16 mouse cellular contexts compared by ENCODE assay signal in the genomic region with DNA sequence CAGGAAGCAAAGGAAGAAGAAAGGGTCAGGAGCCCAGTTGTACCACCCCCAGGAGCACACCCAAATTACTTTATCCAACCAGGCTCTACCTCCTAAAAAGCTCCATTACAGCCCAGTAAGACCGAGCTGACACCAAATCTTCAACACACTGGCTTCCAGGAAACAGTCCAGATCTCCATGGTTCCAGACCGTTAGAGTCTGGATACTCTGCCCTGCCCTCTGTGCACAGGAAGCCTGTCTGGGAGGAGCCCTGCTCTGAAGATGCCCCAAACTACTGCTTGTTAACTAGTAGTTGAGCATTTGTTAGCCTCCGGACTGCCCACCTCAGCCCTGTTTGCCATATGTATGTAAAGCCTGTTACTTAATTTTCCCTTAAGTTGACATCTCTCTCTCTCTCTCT. TPM values are rescaled to one million over a fixed set of nuclear protein-coding genes. Genes with fewer than 3 reads are reported as not detected.
DNase-seq lines count a peak whose midpoint lies in the region; ATAC-seq and TF ChIP-seq lines count a peak whose summit lies in the region.
"Had no signal": no experiment of that assay in that cellular context is flagged by ENCODE, and none has a peak within 500 bp of the region (broad histone marks: within the 10 kb centered on the region; RNA-seq: fewer than 3 reads in every experiment).

No protein-coding gene starts in this region.

- WGBS in heart, embryonic 12.5 days: 63% methylated on average over 3 of the region's 3 CpGs
- 39% methylated on average over 3 of the region's 3 CpGs for WGBS in lung, embryonic 14.5 days
- WGBS in heart, embryonic 10.5 days: 56% methylated on average over 3 of the region's 3 CpGs
- 73% methylated on average over 3 of the region's 3 CpGs for WGBS in forebrain, embryonic 14.5 days

- H3K4me2 ChIP-seq in heart, embryonic 12.5 days: no peak overlapping the region
- no peak overlapping the region for H3K4me2 ChIP-seq in lung, embryonic 14.5 days
- no peak overlapping the region for H3K4me2 ChIP-seq in forebrain, embryonic 14.5 days (ENCODE audit: low read length)
- H3K4me2 ChIP-seq: heart, embryonic 15.5 days; limb, embryonic 13.5 days; midbrain, embryonic 11.5 days had no signal

- no peak for ATAC-seq in heart, embryonic 12.5 days (ENCODE audit: insufficient number of reproducible peaks, low FRiP score)
- no peak for ATAC-seq in lung, embryonic 14.5 days (ENCODE audit: insufficient read depth)
- no peak for ATAC-seq in forebrain, embryonic 14.5 days
- ATAC-seq: hindbrain, embryonic 16.5 days had no signal

- peaks cover 7% of the 10 kb centered on the region; the same call in 1 of the 2 replicates for H3K4me1 ChIP-seq in heart, embryonic 12.5 days (replicated peaks)
- H3K4me1 ChIP-seq in lung, embryonic 14.5 days (ENCODE audit: insufficient read depth): no peaks in the 10 kb centered on the region
- peaks cover 14% of the 10 kb centered on the region for H3K4me1 ChIP-seq in heart, embryonic 10.5 days
- no peaks in the 10 kb centered on the region for H3K4me1 ChIP-seq in forebrain, embryonic 14.5 days (ENCODE audit: control insufficient read depth, insufficient read depth, low read length)
- H3K4me1 ChIP-seq: limb, embryonic 13.5 days had no signal

- no peak overlapping the region for H3K4me3 ChIP-seq in heart, embryonic 12.5 days
- no peak overlapping the region for H3K4me3 ChIP-seq in lung, embryonic 14.5 days (ENCODE audit: low read depth, low read length)
- no peak overlapping the region for H3K4me3 ChIP-seq in heart, embryonic 10.5 days
- no peak overlapping the region for H3K4me3 ChIP-seq in forebrain, embryonic 14.5 days (ENCODE audit: low read depth, low read length)
- H3K4me3 ChIP-seq: heart, embryonic 15.5 days; limb, embryonic 13.5 days had no signal

- no peak for TF ChIP-seq CTCF in lung, embryonic 14.5 days (IDR thresholded peaks at IDR 0.05; ENCODE audit: low read depth)

- no peaks in the 10 kb centered on the region for H3K9me3 ChIP-seq in heart, embryonic 12.5 days (replicated peaks)
- no peaks in the 10 kb centered on the region for H3K9me3 ChIP-seq in lung, embryonic 14.5 days (ENCODE audit: low read depth, low read length)
- no peaks in the 10 kb centered on the region for H3K9me3 ChIP-seq in heart, embryonic 10.5 days
- no peaks in the 10 kb centered on the region for H3K9me3 ChIP-seq in forebrain, embryonic 14.5 days (replicated peaks; ENCODE audit: control insufficient read depth, low read length)
- H3K9me3 ChIP-seq: heart, embryonic 15.5 days; limb, embryonic 13.5 days had no signal

- no peaks in the 10 kb centered on the region for H3K36me3 ChIP-seq in heart, embryonic 12.5 days
- H3K36me3 ChIP-seq in lung, embryonic 14.5 days (ENCODE audit: insufficient read depth): no peaks in the 10 kb centered on the region
- H3K36me3 ChIP-seq in heart, embryonic 10.5 days: no peaks in the 10 kb centered on the region
- H3K36me3 ChIP-seq in forebrain, embryonic 14.5 days (ENCODE audit: control insufficient read depth, insufficient read depth, low read length): no peaks in the 10 kb centered on the region
- H3K36me3 ChIP-seq: heart, embryonic 15.5 days; limb, embryonic 13.5 days had no signal

- DNase-seq in heart, adult 11 months: peak; percentile 94
- peak; percentile 64 for DNase-seq in lung, embryonic 14.5 days
- no peak for DNase-seq in lung, postnatal 25 days (ENCODE audit: low spot score)
- no peak for DNase-seq in heart, embryonic 10.5 days (ENCODE audit: low spot score)
- DNase-seq in lung, postnatal 10 days: peak; percentile 61
- no peak for DNase-seq in forebrain, embryonic 14.5 days (ENCODE audit: low spot score)
- DNase-seq in layer of hippocampus, postnatal 25 days (ENCODE audit: extremely low spot score in 1 of 2, low spot score in 1 of 2): no peak
- DNase-seq: cerebellum, postnatal 14 days had no signal

- H3K27ac ChIP-seq in heart, embryonic 12.5 days (ENCODE audit: poor library complexity, severe bottlenecking): no peak overlapping the region
- H3K27ac ChIP-seq in lung, embryonic 14.5 days (ENCODE audit: low read depth): peak overlapping the region; percentile 21; the same call in 1 of the 2 replicates
- H3K27ac ChIP-seq in heart, embryonic 10.5 days: peak overlapping the region; percentile 36; the same call in 1 of the 2 replicates
- H3K27ac ChIP-seq in forebrain, embryonic 14.5 days (ENCODE audit: low read depth, low read length): no peak overlapping the region
- H3K27ac ChIP-seq: heart, embryonic 15.5 days; limb, embryonic 13.5 days had no signal

- no peak overlapping the region for H3K9ac ChIP-seq in heart, embryonic 12.5 days
- H3K9ac ChIP-seq in lung, embryonic 14.5 days: no peak overlapping the region
- H3K9ac ChIP-seq in forebrain, embryonic 14.5 days (ENCODE audit: low read length): no peak overlapping the region
- H3K9ac ChIP-seq: heart, embryonic 15.5 days; limb, embryonic 13.5 days had no signal

- H3K27me3 ChIP-seq in heart, embryonic 12.5 days (replicated peaks): 0 out of 2 replicates have a peak, but pooled peaks cover 8% of the 10 kb centered on the region
- H3K27me3 ChIP-seq in lung, embryonic 14.5 days (ENCODE audit: insufficient read depth, low read length): no peaks in the 10 kb centered on the region
- H3K27me3 ChIP-seq in heart, embryonic 10.5 days (ENCODE audit: insufficient read depth, poor library complexity, severe bottlenecking): 0 out of 2 replicates have a peak, but pooled peaks cover 5% of the 10 kb centered on the region
- no peaks in the 10 kb centered on the region for H3K27me3 ChIP-seq in forebrain, embryonic 14.5 days (replicated peaks; ENCODE audit: control insufficient read depth, insufficient read depth, low read length)
- H3K27me3 ChIP-seq: heart, embryonic 15.5 days; limb, embryonic 13.5 days had no signal

RNA-seq across cellular contexts. Expression of a gene that starts 15.4 kb away (rescaled TPM):
- 0.46 and 0.73 TPM in 2 replicates for polyA plus RNA-seq in heart, embryonic 12.5 days (2016; fragmentation: Nextera tagmentation; extraction: Ambion mirVana)
- polyA plus RNA-seq in lung, embryonic 14.5 days (2014; fragmentation: Nextera tagmentation; extraction: Ambion mirVana): 3.4 and 3.8 TPM in 2 replicates
- polyA plus RNA-seq in heart, embryonic 10.5 days (2016; fragmentation: Nextera tagmentation; extraction: Ambion mirVana): 0.21 and 0.25 TPM in 2 replicates
- 0.89 and 2.0 TPM in 2 replicates for polyA plus RNA-seq in forebrain, embryonic 14.5 days (2014; fragmentation: Nextera tagmentation; extraction: Ambion mirVana)
- total RNA-seq in layer of hippocampus, postnatal 25 days (2021): 1 to 10 TPM; 3.4 to 3.7 TPM
- total RNA-seq: ES-E14 had no signal

RNA-seq across cellular contexts. Expression of a gene that starts 31.8 kb away (rescaled TPM):
- 6.2 and 8.2 TPM in 2 replicates for polyA plus RNA-seq in heart, embryonic 12.5 days (2016; fragmentation: Nextera tagmentation; extraction: Ambion mirVana)
- polyA plus RNA-seq in lung, embryonic 14.5 days (2014; fragmentation: Nextera tagmentation; extraction: Ambion mirVana): 4.0 and 4.3 TPM in 2 replicates
- polyA plus RNA-seq in heart, embryonic 10.5 days (2016; fragmentation: Nextera tagmentation; extraction: Ambion mirVana): 4.8 and 6.2 TPM in 2 replicates
- 0.47 and 0.94 TPM in 2 replicates for polyA plus RNA-seq in forebrain, embryonic 14.5 days (2014; fragmentation: Nextera tagmentation; extraction: Ambion mirVana)
- total RNA-seq in layer of hippocampus, postnatal 25 days (2021): under 1 TPM; 0.42 to 0.74 TPM
- total RNA-seq: adrenal gland, postnatal 25 days; ES-E14 had no signal
- polyA plus RNA-seq: C2C12 had no signal

Comparison
In these comparisons a context has a peak if more than half of its experiments do, and no peak if none do; other contexts are left out.
1. DNase-seq: peak in heart, adult 11 months (single experiment), lung, embryonic 14.5 days (single experiment) and lung, postnatal 10 days (single experiment); none in lung, postnatal 25 days (single experiment), heart, embryonic 10.5 days (single experiment), forebrain, embryonic 14.5 days (single experiment) and layer of hippocampus, postnatal 25 days (0 of 2).
2. H3K27ac ChIP-seq: peak in lung, embryonic 14.5 days (single experiment) and heart, embryonic 10.5 days (single experiment); none in heart, embryonic 12.5 days (single experiment) and forebrain, embryonic 14.5 days (single experiment).